Mouse (Mus musculus) embryonic fibroblast, embryonic 13.5 days (primary cell): ENCODE results near the gene Rab11b. TPM values are rescaled to one million over a fixed set of nuclear protein-coding genes. Genes with fewer than 3 reads are reported as not detected.

Experiments used
- H3K27ac ChIP-seq: 2 replicates; pipeline ENCODE4 v1.5.1; 2012; ENCODE audit warnings: low read length, control low read depth, inconsistent platforms; ENCODE audit not compliant: insufficient read depth
- H3K4me1 ChIP-seq: 2 replicates; pipeline ENCODE4 v1.6.1; 2011; ENCODE audit warnings: low read length; ENCODE audit not compliant: control insufficient read depth, insufficient read depth
- H3K4me3 ChIP-seq: 2 replicates; pipeline ENCODE4 v1.5.1; 2011; ENCODE audit warnings: mild to moderate bottlenecking, control low read depth, low read length; ENCODE audit not compliant: insufficient read depth
- CTCF ChIP-seq: IDR thresholded peaks from 2 replicates; pipeline ENCODE4 v1.5.1; 2011; ENCODE audit warnings: mild to moderate bottlenecking, control low read depth, low read length, moderate library complexity, borderline replicate concordance; ENCODE audit not compliant: insufficient read depth
- POLR2A ChIP-seq: IDR thresholded peaks from 2 replicates; pipeline ENCODE4 v1.6.1; 2011; ENCODE audit warnings: low read depth, mild to moderate bottlenecking, control low read depth, low read length, moderate library complexity
- polyA plus RNA-seq: library from polyadenylated mRNA; stranded (reverse); fragments of >200 nt; gene quantifications from 2 replicates; pipeline ENCODE4 v1.2.4, GENCODE M21; 2011; ENCODE audit warnings: low read depth; ENCODE audit not compliant: missing spikeins, insufficient read length

Gene Rab11b
- polyA plus RNA-seq, 1 experiment = 87.3 TPM

- no peak overlapping the region for H3K27ac ChIP-seq
- no peak overlapping the region for H3K4me3 ChIP-seq
- TF ChIP-seq POLR2A = no peak
- no peak for TF ChIP-seq CTCF
- no peaks in the 10 kb centered on the region; the same call in 1 of the 2 replicates for H3K4me1 ChIP-seq
These were observed 64.9 kb downstream of the Rab11b start for GRCm38 (mm10) chr17:33695471-33695870.

Other genes with a start within 250 kb of the Rab11b start
- gene Adamts10, start 236.3 kb downstream of the Rab11b start, polyA plus RNA-seq = 53.9 and 62.8 TPM in 2 replicates
- gene Myo1f, start 204.8 kb downstream of the Rab11b start, polyA plus RNA-seq = 0.68 and 1.5 TPM in 2 replicates
- gene Zfp414, start 131.4 kb downstream of the Rab11b start, polyA plus RNA-seq = 34.1 and 40.4 TPM in 2 replicates
- gene Pram1, start 122.5 kb downstream of the Rab11b start, polyA plus RNA-seq = not detected in 2 replicates
- gene Hnrnpm, start 73.7 kb downstream of the Rab11b start, polyA plus RNA-seq = 367 and 434 TPM in 2 replicates
- 28.8 and 30.4 TPM in 2 replicates for gene March2, start 41.9 kb downstream of the Rab11b start, polyA plus RNA-seq
- 9.1 and 11.7 TPM in 2 replicates for gene Angptl4, start 21.3 kb upstream of the Rab11b start, polyA plus RNA-seq
- gene Kank3, start 50.0 kb upstream of the Rab11b start, polyA plus RNA-seq = 5.6 and 6.1 TPM in 2 replicates
- gene Rps28, start 64.0 kb upstream of the Rab11b start, polyA plus RNA-seq = 2,068 and 2,223 TPM in 2 replicates
- gene Ndufa7, start 64.0 kb upstream of the Rab11b start, polyA plus RNA-seq = 212 and 232 TPM in 2 replicates
- 15.8 and 20.3 TPM in 2 replicates for gene Cd320, start 82.6 kb upstream of the Rab11b start, polyA plus RNA-seq
- not detected in 2 replicates for gene Gm7029, start 113.3 kb upstream of the Rab11b start, polyA plus RNA-seq
- gene Kifc1, start 130.1 kb upstream of the Rab11b start, polyA plus RNA-seq = 41.9 and 63.1 TPM in 2 replicates
- not detected in 2 replicates for gene Platr17, start 144.6 kb upstream of the Rab11b start, polyA plus RNA-seq
- gene Daxx, start 148.9 kb upstream of the Rab11b start, polyA plus RNA-seq = 23.3 and 26.6 TPM in 2 replicates
- 61.4 and 91.2 TPM in 2 replicates for gene Tapbp, start 155.4 kb upstream of the Rab11b start, polyA plus RNA-seq
- 20.3 and 22.2 TPM in 2 replicates for gene Zbtb22, start 155.4 kb upstream of the Rab11b start, polyA plus RNA-seq
- gene Rgl2, start 169.0 kb upstream of the Rab11b start, polyA plus RNA-seq = 36.1 and 45.1 TPM in 2 replicates
- 80.7 and 87.8 TPM in 2 replicates for gene Pfdn6, start 179.8 kb upstream of the Rab11b start, polyA plus RNA-seq
- 20.3 and 20.5 TPM in 2 replicates for gene Wdr46, start 180.1 kb upstream of the Rab11b start, polyA plus RNA-seq
- 2.3 and 3.6 TPM in 2 replicates for gene B3galt4, start 191.0 kb upstream of the Rab11b start, polyA plus RNA-seq
- gene Vps52, start 195.3 kb upstream of the Rab11b start, polyA plus RNA-seq = 34.0 and 35.7 TPM in 2 replicates
- gene Rps18, start 195.5 kb upstream of the Rab11b start, polyA plus RNA-seq = 1,572 and 1,668 TPM in 2 replicates
- gene H2-K1, start 239.8 kb upstream of the Rab11b start, polyA plus RNA-seq = 131 and 166 TPM in 2 replicates